Mouse (Mus musculus) hindbrain, embryonic 16.5 days (tissue): ENCODE measurements around the gene 6430531B16Rik. TPM values are rescaled to one million over a fixed set of nuclear protein-coding genes. Genes with fewer than 3 reads are reported as not detected.

Source experiments
- ATAC-seq: fragments of 200-750 bp; cut with Nextera tagmentation; 2 replicates; pipeline ENCODE4 v1.8.0; 2017; ENCODE audit warnings: moderate TSS enrichment, moderate library complexity
- H3K27ac ChIP-seq: fragments of 300-500 bp; sonication (generic); 2 replicates; pipeline ENCODE4 v1.5.1; 2014; ENCODE audit warnings: low read depth, mild to moderate bottlenecking, control low read depth, low read length, moderate library complexity
- H3K27me3 ChIP-seq: fragments of 300-500 bp; sonication (generic); replicated peaks from 2 replicates; pipeline ENCODE4 v1.6.1; 2014; ENCODE audit warnings: low read length; ENCODE audit not compliant: control insufficient read depth, insufficient read depth
- H3K36me3 ChIP-seq: fragments of 300-500 bp; sonication (generic); 2 replicates; pipeline ENCODE4 v1.6.1; 2014; ENCODE audit warnings: mild to moderate bottlenecking, low read length, moderate library complexity, mixed read lengths; ENCODE audit not compliant: control insufficient read depth, insufficient read depth
- H3K4me1 ChIP-seq: fragments of 300-500 bp; sonication (generic); 2 replicates; pipeline ENCODE4 v1.6.1; 2014; ENCODE audit warnings: low read depth, low read length; ENCODE audit not compliant: control insufficient read depth, insufficient read depth
- H3K4me2 ChIP-seq: fragments of 300-500 bp; sonication (generic); 2 replicates; pipeline ENCODE4 v1.6.1; 2014; ENCODE audit warnings: mild to moderate bottlenecking, low read length, control low read depth, moderate library complexity
- H3K4me3 ChIP-seq: fragments of 300-500 bp; sonication (generic); 2 replicates; pipeline ENCODE4 v1.5.1; 2014; ENCODE audit warnings: mild to moderate bottlenecking, low read length, control low read depth, moderate library complexity
- H3K9ac ChIP-seq: fragments of 300-500 bp; sonication (generic); 2 replicates; pipeline ENCODE4 v1.6.1; 2014; ENCODE audit warnings: low read depth, mild to moderate bottlenecking, control low read depth, low read length, moderate library complexity
- H3K9me3 ChIP-seq: fragments of 300-500 bp; sonication (generic); 2 replicates; pipeline ENCODE4 v1.6.1; 2014; ENCODE audit warnings: mild to moderate bottlenecking, low read length, moderate library complexity; ENCODE audit not compliant: control insufficient read depth
- WGBS: fragments of 180-500 bp; shearing (Covaris S2); extraction: QIAGEN DNeasy Blood & Tissue Kit; methylation state at CpG from one replicate; pipeline ENCODE4 v1.1.7; 2014; 5-methylcytosine and 5-hydroxymethylcytosine counted together
- polyA plus RNA-seq: library from polyadenylated mRNA; unstranded; fragments of >200 nt; fragmentation: Nextera tagmentation; extraction: Ambion mirVana; gene quantifications from 2 replicates; pipeline ENCODE4 v1.2.1, GENCODE M21; 2015

6430531B16Rik gene
- polyA plus RNA-seq, 1 experiment from 2014 or later = 1.1 TPM

DNA sequence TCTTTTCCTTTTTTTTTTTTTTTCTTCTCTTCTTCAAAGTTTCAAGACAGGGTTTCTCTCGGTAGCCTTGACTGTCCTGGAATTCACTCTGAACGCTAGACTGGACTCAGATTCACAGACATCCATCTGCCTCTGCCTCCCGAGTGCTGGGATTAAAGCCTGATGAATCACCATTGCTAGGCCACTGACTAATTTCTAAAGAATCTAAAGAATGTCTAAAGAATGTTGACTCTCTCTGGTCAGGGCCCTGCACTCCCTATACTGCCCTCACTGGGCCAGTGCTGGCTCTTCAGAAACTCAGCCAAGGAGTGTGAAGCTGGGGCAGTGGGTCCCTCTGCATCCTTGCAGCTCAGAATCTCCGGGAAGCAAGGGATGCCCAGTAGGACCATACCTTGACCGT lies 3.1 kb downstream of the 6430531B16Rik start:
- 56% methylated on average over 5 of the region's 5 CpGs for WGBS
- H3K9ac ChIP-seq = no peak overlapping the region
- no peak overlapping the region for H3K4me3 ChIP-seq
- H3K9me3 ChIP-seq = no peaks in the 10 kb centered on the region
- no peaks in the 10 kb centered on the region for H3K36me3 ChIP-seq
- H3K4me1 ChIP-seq = peaks cover 11% of the 10 kb centered on the region
- H3K27ac ChIP-seq = no peak overlapping the region
- ATAC-seq = no peak
- H3K27me3 ChIP-seq = no peaks in the 10 kb centered on the region
- no peak overlapping the region for H3K4me2 ChIP-seq

- H3K4me1 ChIP-seq = peaks cover 10% of the 10 kb centered on the region
- no peak overlapping the region for H3K4me2 ChIP-seq
- no peak for ATAC-seq
- H3K9ac ChIP-seq = no peak overlapping the region
- H3K4me3 ChIP-seq = no peak overlapping the region
- H3K27me3 ChIP-seq = no peaks in the 10 kb centered on the region
- no peaks in the 10 kb centered on the region for H3K9me3 ChIP-seq
- WGBS = 90% methylated on average over 10 of the region's 10 CpGs
- no peak overlapping the region for H3K27ac ChIP-seq
- H3K36me3 ChIP-seq = no peaks in the 10 kb centered on the region
Measured at GRCm38 (mm10) chr7:139974307-139974706, 4.2 kb downstream of the 6430531B16Rik start.

GRCm38 (mm10) chr7:139972923-139973331 lies 5.6 kb downstream of the 6430531B16Rik start:
- H3K36me3 ChIP-seq = no peaks in the 10 kb centered on the region
- no peak overlapping the region for H3K9ac ChIP-seq
- H3K27ac ChIP-seq = no peak overlapping the region
- H3K27me3 ChIP-seq = no peaks in the 10 kb centered on the region
- H3K9me3 ChIP-seq = no peaks in the 10 kb centered on the region
- no peak overlapping the region for H3K4me3 ChIP-seq
- no peak overlapping the region for H3K4me2 ChIP-seq
- peaks cover under 1% of the 10 kb centered on the region; the same call in 1 of the 2 replicates for H3K4me1 ChIP-seq
- no peak for ATAC-seq

DNA sequence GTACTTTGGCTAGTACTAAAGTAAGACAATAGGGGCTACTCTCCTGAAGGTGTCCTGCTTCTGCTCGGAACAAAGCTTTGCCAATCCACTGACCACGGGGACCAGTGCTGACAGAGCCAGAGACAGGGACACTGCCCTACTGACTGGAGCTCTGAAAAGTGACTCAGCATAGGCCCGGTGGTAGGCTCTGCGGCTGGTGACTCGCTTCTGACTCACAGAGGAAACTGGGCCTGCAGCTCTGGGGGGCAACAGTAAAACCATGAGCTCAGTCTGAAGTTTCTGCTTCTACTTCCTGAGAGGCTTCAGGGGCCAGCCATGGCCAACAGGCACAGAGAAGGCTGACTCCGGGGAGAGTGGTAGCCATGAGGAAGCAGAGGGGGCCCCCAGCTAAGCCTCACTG lies 7.1 kb downstream of the 6430531B16Rik start:
- Histone ChIP-seq H3K4me2 (no peak overlapping the region), H3K4me1 (no peaks in the 10 kb centered on the region), H3K4me3 (no peak overlapping the region), H3K27me3 (no peaks in the 10 kb centered on the region), H3K36me3 (no peaks in the 10 kb centered on the region), H3K27ac (no peak overlapping the region), H3K9me3 (no peaks in the 10 kb centered on the region), H3K9ac (no peak overlapping the region)
- ATAC-seq = no peak
- WGBS = 70% methylated on average over 6 of the region's 6 CpGs

GRCm38 (mm10) chr7:139970979-139971378 lies 7.6 kb downstream of the 6430531B16Rik start:
- 62% methylated on average over 5 of the region's 5 CpGs for WGBS
- Histone ChIP-seq H3K4me3 (no peak overlapping the region), H3K4me1 (no peaks in the 10 kb centered on the region), H3K9me3 (no peaks in the 10 kb centered on the region), H3K9ac (no peak overlapping the region), H3K27me3 (no peaks in the 10 kb centered on the region), H3K4me2 (no peak overlapping the region), H3K36me3 (no peaks in the 10 kb centered on the region), H3K27ac (no peak overlapping the region)
- no peak for ATAC-seq

- no peaks in the 10 kb centered on the region for H3K27me3 ChIP-seq
Measured at GRCm38 (mm10) chr7:139970216-139970919, 8.2 kb downstream of the 6430531B16Rik start.

DNA sequence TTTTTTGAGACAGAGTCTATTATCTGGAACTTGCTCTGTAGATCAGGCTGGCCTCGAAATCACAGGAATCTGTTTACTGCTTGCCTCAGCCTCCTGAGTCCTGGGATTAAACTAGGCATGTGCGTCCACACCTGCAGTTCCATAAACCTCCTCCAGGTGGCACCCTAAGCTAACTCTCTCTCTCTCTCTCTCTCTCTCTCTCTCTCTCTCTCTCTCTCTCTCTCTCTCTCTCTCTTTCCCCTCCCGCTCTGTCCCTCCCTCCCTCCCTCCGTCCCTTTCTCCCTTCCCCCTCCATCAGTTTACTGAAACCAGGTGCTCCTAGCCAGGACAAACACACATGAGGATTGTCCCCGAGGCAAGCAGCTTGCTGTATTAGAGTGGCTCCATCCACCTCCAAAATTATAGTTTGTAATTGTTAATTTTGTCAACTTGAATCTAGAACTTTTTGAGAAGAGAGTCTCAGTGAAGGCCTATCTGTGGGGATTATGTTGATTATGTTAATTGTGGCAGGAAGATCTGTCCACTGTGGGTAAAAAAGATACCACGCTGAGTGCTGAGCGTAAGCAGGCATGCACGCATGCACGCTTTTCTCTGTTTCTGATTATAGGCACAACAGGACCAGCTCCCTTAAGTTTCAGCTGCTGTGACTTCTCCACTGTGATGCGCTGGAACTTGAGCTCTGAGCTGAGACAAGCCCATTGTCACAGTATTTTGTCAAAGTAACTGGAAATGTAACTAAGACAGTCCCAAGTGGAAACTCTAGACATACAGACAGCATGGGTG lies 9.0 kb downstream of the 6430531B16Rik start:
- no peak overlapping the region for H3K4me3 ChIP-seq
- ATAC-seq = no peak
- H3K27me3 ChIP-seq = no peaks in the 10 kb centered on the region
- 31% methylated on average over 10 of the region's 10 CpGs for WGBS
- no peak overlapping the region for H3K4me2 ChIP-seq
- H3K9me3 ChIP-seq = no peaks in the 10 kb centered on the region
- no peak overlapping the region for H3K9ac ChIP-seq
- H3K36me3 ChIP-seq = no peaks in the 10 kb centered on the region
- no peaks in the 10 kb centered on the region for H3K4me1 ChIP-seq
- H3K27ac ChIP-seq = no peak overlapping the region

More at GRCm38 (mm10) chr7:139970216-139970919, 8.2 kb downstream of the 6430531B16Rik start:
- Histone ChIP-seq H3K4me1 (no peaks in the 10 kb centered on the region), H3K9me3 (no peaks in the 10 kb centered on the region), H3K27ac (no peak overlapping the region), H3K9ac (no peak overlapping the region), H3K4me3 (no peak overlapping the region), H3K36me3 (no peaks in the 10 kb centered on the region), H3K4me2 (no peak overlapping the region)
- WGBS = 81% methylated on average over 10 of the region's 10 CpGs
- ATAC-seq = no peak

- WGBS = 51% methylated on average over 5 of the region's 5 CpGs
- Histone ChIP-seq H3K36me3 (no peaks in the 10 kb centered on the region), H3K27me3 (no peaks in the 10 kb centered on the region), H3K4me2 (no peak overlapping the region), H3K9ac (no peak overlapping the region), H3K9me3 (no peaks in the 10 kb centered on the region), H3K4me3 (no peak overlapping the region), H3K4me1 (no peaks in the 10 kb centered on the region), H3K27ac (no peak overlapping the region)
- ATAC-seq = no peak
Measured at GRCm38 (mm10) chr7:139968428-139968827, 10.1 kb downstream of the 6430531B16Rik start.

DNA sequence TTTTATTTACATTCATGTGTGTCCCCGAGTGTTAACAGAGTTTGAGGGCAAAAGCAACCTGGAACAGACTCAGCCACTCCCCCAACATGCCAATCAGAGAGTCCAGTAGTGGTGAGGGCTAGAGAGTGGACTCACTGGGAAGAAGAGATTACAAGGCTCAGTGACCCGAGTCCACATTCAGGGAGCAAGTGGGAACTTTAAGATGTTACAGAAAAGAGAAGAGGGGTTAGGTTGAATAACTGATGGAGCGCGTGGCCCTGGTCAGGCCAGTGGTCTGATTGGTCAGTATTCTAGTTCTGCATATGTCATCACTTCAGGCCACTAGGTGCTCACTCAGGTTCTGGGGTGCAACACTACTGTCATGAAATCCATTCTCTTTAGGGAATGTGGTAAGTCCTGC lies 11.4 kb downstream of the 6430531B16Rik start:
- H3K36me3 ChIP-seq = no peaks in the 10 kb centered on the region
- no peaks in the 10 kb centered on the region for H3K27me3 ChIP-seq
- H3K27ac ChIP-seq = no peak overlapping the region
- no peaks in the 10 kb centered on the region for H3K9me3 ChIP-seq
- H3K9ac ChIP-seq = no peak overlapping the region
- H3K4me2 ChIP-seq = no peak overlapping the region
- no peak for ATAC-seq
- H3K4me1 ChIP-seq = no peaks in the 10 kb centered on the region
- WGBS = 15% methylated on average over 4 of the region's 4 CpGs
- no peak overlapping the region for H3K4me3 ChIP-seq
